Mouse (Mus musculus) liver, embryonic 14.5 days (tissue): ENCODE measurements around the gene Lrrn4cl.
"Not testable (repeated sequence)": the region's sequence is repeated elsewhere in the genome, so short reads cannot be mapped to it uniquely, and the experiment has no call there.

ENCODE experiments used
- CTCF ChIP-seq: IDR thresholded peaks from 2 replicates; pipeline ENCODE4 v1.5.1; 2016; ENCODE audit warnings: antibody characterized with exemption, low read depth, control low read depth
- EP300 ChIP-seq: IDR thresholded peaks from 2 replicates; pipeline ENCODE4 v1.6.1; 2016; ENCODE audit warnings: antibody characterized with exemption, low read depth

GRCm38 (mm10) chr19:8897211-8897864 is 46.8 kb downstream of the Lrrn4cl start:
- not testable (repeated sequence) for TF ChIP-seq CTCF, EP300
